Mouse (Mus musculus): Measurements from ENCODE around the gene Slc25a11.

DNA sequence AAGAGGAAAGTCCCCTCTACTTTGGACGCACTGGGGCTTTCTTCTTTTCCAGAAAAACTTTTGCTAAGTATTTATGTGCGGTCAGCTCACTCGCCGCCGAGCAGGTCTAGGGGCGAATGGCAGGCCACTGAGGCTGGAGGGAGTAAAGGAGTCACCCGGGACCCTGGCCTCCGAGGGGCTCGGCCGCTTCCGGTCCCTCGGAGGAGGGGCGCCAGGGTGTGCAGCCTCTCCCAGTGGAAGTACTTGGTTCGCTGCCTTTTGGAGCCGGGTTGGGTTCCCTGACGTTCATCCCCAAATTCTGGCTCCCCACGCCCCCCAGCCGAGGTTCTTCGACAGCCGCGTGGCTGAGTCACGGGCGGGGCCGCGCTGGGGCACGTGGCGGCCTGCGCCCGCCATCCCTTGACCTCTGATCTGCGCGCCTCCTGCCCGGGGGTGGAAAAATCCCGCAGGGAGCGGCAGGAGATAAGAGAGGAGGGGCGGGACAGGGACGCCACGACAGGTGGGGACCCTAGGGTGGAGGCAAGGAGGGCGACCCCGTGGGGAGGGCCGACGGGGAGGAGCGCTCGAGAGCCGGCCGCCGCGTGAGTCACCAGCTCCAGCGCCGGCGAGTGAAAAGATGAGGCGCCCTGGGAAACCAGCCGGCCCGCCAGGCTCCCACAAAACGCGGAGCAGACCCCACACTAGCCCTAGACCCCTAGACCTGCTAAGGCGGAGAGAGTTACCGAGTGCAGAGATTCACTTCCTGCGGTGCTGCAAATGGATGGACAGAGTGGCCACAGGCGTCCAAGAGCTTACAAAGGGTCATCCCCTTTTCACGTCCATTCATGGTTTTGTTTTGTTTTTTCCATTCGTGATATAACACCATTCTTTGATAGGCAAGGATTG, 8.5 kb upstream of the Slc25a11 start:
- no peak for TF ChIP-seq GATA1 (IDR thresholded peaks at IDR 0.05; ENCODE audit: low read length)
- TF ChIP-seq TAL1 (IDR thresholded peaks at IDR 0.05; ENCODE audit: low read length): no peak
